Mouse (Mus musculus): Measurements from ENCODE around the gene Iqcg.
A peak's percentile ranks its signal among the peaks of the same experiment; 100 is the strongest.
"Not testable (repeated sequence)": the region's sequence is repeated elsewhere in the genome, so short reads cannot be mapped to it uniquely, and the experiment has no call there.

Iqcg gene

GRCm38 (mm10) chr16:33056095-33056785 is at the start of gene Iqcg, which contains the start of gene Rpl35a:
Iqcg (minus strand) TSS chr16:33056218.
Rpl35a (plus strand) TSS chr16:33056453.
- peak; percentile 91 for DNase-seq

GRCm38 (mm10) chr16:33085666-33086065 is 29.6 kb upstream of the Iqcg start:
- DNase-seq, result no peak

DNA sequence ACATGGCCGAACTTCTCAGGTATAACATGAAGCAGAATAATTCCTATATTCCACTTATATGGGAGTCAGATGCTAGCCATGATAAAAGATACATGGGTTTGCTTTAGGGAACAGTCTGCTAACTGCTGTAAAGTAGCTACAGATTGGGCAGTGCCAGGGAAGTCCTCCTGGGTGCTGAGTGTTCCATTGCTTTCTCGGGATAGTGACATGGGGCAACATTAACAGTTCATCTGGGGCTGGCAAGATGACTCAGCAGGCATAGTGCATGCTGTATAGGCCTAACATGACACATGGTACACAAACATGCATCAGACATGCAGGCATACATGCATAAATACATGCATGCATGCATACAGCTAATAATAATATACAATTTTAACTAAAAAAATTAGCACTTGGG is 28.0 kb upstream of the Iqcg start:
- no peak for DNase-seq

DNA sequence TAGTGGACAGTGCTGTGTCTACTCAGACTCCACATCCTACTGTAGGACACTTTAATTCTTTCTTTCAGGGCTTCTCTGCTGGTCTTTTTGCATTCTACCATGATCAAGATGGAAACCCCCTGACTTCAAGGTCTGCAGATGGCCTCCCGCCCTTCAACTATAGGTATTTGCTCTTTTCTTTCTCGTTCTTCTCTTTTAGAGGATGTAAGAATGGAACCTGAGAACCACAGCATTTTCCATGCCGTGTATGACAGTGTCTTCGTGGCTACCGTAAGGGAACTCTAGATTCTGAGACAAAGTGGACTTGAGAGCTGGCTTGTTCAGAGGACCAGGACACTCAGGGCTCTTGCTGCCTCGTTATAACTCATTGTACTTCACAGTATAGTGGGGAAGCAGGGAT is 26.9 kb upstream of the Iqcg start:
- DNase-seq, result no peak

GRCm38 (mm10) chr16:33080063-33080462 is 24.0 kb upstream of the Iqcg start:
- DNase-seq, result no peak

DNA sequence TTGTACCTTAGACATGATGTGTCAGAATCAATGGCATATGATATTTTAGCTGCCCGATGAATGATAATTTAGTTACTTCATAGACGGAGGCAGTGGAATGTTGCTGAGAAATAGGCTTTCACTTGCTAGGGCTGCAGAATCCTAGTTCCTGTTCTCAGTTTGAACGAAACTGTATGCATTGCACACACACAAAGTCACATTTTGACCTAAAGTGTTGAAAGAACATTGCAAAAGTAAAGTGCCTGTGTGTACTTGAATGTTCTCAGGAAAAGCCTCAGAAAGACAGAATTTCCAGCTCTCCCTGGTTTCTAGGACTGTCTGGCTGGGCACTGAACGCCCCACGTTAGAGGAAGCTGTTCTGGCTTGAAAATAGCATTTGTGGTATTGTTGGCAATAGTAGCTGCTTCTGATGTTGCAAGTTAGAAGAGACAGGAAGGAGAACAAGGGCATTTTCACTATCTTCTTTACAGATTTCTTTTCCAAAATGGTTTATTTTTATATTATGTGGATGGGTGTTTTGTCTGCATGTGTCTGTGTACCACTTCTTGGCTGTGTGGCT is 21.1 kb upstream of the Iqcg start:
- no peak for DNase-seq

GRCm38 (mm10) chr16:33076078-33076477 is 20.1 kb upstream of the Iqcg start:
- DNase-seq, result no peak

DNA sequence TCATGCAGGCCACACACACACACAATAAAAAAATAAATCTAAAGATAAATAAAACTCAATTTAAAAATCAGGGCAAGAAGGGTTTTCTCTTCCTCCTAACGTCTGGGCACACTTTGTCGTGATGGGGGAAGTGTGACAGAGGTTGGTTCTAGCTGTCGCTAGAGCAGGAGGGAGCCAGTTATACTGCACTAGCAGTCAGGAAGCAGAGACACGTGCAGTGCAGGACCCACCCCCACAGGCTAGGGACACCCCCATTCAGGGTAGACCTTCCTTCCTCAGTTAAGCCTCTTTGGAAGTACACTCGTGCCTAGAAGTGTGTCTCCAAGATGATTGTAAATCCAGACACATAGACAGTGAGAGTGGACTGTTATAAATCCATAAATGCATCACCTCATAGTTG is 18.9 kb upstream of the Iqcg start:
- no peak for DNase-seq

DNA sequence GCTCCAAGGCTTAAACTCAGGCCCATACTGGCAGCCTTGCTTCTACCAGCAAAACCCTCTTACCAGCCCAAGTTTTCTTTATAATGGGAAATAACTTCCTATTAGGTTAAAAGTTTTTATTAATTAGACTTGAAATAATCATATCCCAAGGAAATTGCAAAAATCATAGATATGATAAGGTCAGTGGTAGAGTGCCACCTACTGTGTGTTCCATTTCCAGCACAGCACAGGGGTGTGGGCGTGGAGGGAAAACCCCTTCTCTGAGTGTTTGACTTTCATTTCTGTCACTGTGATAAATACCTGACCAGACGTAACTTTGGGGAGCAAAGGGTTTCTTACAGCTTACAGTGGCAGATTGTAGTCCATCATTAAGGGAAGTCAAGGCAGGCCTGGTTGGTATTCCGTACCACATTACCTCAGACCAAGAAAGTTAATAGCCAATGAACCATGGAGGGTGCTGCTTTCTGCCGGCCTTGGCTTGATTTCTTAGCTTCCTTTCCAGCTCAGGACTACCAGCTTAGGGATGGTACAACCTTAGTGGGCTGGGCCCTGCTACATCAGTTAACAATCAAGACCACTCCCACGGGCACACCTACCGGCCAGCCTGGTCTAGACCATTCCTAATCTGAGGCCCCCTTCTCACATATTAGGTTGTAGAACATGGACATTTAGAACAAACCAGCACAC is 17.0 kb upstream of the Iqcg start:
- peak; percentile 19 for DNase-seq

GRCm38 (mm10) chr16:33070928-33071327 is 14.9 kb upstream of the Iqcg start:
- DNase-seq, result no peak

DNA sequence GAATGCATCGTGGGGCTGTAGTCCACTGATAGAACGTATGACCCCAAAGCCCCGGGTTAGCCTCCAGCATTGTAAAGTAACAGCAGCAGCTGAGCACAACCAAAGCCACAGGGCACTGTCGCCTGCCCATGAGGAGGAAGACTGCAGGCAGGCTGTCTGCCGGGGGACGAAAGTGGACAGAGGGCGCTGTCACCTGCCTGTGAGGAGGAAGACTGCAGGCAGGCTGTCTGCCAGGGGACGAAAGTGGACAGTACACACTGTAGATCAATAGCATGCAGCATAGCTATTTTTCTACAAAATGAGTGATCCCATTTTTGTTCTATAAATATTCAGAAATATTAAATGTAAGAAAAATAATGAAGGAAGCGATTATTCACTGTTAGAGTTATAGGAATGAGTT is 8.6 kb upstream of the Iqcg start:
- no peak for DNase-seq

DNA sequence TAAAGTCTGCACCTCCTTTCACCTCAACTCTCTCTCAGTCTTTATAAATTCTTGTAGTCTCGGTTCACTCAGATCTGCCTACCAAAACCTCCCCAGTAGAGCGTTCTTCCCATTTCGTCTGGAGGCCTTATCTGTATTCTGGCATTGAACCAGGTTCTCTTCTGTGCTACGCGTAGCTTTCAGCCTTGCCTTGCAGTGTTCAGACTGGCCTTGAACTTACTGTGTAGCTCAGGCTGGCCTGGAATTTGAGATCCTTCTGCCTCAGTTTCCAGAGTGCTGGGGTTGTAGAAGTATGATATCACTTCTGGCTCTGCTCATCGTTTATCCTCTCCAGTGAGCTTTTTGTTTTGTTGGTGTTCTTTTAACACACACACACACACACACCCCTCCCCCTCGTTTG is 7.2 kb upstream of the Iqcg start:
- DNase-seq, result no peak

- DNase-seq, result no peak
These were observed 6.7 kb upstream of the Iqcg start for GRCm38 (mm10) chr16:33062682-33063131.

GRCm38 (mm10) chr16:33062024-33062681 is 6.1 kb upstream of the Iqcg start, which contains the start of gene Lmln:
Lmln (plus strand) TSS chr16:33062521.
- peak; percentile 62 for DNase-seq

DNA sequence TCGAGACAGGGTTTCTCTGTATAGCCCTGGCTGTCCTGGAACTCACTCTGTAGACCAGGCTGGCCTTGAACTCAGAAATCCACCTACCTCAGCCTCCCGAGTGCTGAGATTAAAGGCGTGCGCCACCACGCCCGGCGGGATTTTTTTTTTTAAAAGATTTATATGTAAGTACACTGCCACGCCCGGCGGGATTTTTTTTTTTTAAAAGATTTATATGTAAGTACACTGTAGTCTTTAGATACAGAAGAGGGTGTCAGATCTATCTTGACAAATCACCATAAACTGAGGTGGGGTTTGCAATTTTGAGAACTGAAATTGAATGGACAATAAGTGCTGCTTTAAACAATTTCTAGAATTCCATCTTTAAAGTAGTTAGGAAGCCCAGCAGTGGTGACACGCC is 5.4 kb upstream of the Iqcg start:
- DNase-seq, result no peak

GRCm38 (mm10) chr16:33060926-33061325 is 4.9 kb upstream of the Iqcg start:
- DNase-seq, result no peak

GRCm38 (mm10) chr16:33059471-33059870 is 3.5 kb upstream of the Iqcg start:
- DNase-seq, result no peak

DNA sequence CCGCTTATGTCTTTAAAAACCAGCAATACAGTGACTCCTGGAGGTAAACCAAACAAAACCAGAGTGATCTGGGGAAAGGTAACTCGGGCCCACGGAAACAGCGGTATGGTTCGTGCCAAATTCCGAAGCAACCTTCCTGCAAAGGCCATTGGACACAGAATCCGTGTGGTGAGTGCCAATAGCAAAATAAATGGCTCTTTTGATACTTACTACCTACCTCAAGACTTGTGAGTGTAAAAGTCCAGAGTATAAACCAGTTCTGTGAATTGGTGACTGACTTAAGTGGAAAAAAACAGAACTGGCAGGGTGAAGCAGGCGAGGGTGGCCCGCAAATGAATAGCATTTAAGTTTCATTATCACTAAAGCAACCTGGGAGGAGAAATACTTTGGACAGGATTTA is 2.6 kb upstream of the Iqcg start:
- DNase-seq, result not testable (repeated sequence)

GRCm38 (mm10) chr16:33058033-33058432 is 2.0 kb upstream of the Iqcg start:
- no peak for DNase-seq

GRCm38 (mm10) chr16:33056786-33057185 is 768 bp upstream of the Iqcg start:
- no peak for DNase-seq

- peak; percentile 14 for DNase-seq
These were observed 363 bp downstream of the Iqcg start for GRCm38 (mm10) chr16:33055655-33056054.

DNA sequence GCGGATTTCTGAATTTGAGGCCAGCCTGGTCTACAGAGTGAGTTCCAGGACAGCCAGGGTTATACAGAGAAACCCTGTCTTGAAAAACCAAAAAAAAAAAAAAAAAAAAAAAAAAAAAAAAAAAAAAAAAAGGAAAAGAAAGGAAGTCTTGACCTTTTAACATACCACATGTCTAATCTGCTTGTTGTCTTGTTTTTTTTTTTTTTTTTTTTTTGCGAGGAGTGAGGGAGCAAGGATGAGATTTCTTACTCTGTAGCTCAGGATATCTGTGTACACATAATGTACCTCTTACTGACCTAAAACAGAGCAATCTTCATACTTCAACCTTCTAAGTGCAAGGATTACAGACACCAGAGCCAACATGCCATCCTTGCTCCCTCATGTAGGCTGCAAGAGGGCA is 1.1 kb downstream of the Iqcg start:
- not testable (repeated sequence) for DNase-seq

DNA sequence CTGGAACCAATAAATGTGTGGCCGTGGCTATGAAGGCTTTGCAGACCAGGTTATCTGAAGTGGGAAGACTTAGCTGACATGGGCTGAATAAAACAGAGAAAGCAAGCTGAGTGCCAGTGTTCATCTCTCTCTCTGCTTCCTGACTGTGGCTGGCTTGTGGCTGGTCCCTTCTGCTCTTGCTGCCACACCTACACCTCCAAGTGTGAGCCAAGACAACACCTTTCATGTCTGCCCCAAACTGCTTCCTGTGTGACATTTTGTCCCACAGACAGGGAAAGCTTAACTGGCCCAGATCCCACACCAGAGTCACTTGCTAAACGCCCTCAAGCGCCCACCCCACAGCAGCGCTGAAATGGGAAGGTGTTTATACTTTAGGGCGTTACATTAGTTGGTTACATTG is 2.9 kb downstream of the Iqcg start:
- no peak for DNase-seq

DNA sequence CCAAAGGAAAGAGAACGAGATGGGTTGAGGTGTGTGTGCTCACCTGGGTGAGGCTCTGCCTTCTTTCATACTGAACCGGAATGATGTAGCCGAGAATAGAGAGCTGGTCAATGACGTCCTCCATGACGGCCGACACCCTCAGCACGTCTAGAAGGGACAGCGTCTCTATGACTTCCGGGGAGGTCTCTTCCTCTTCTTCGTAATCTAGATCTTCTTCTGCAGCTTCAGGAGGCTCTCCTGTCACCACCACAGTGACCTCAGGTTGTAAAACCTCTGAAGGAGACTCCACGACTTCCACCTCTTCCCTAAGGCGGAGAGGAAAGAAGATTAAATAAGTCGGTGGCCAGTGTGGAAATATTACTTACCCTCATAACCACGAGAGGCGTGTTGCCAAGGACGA is 6.2 kb downstream of the Iqcg start:
- no peak for DNase-seq
